Mouse (Mus musculus): ENCODE data around the gene Ruvbl1. TPM values are rescaled to one million over a fixed set of nuclear protein-coding genes. Genes with fewer than 3 reads are reported as not detected.

Ruvbl1 gene
- total and polyA plus RNA-seq, 2 experiments from 2014 or later = 27.4 to 42.3 TPM

DNA sequence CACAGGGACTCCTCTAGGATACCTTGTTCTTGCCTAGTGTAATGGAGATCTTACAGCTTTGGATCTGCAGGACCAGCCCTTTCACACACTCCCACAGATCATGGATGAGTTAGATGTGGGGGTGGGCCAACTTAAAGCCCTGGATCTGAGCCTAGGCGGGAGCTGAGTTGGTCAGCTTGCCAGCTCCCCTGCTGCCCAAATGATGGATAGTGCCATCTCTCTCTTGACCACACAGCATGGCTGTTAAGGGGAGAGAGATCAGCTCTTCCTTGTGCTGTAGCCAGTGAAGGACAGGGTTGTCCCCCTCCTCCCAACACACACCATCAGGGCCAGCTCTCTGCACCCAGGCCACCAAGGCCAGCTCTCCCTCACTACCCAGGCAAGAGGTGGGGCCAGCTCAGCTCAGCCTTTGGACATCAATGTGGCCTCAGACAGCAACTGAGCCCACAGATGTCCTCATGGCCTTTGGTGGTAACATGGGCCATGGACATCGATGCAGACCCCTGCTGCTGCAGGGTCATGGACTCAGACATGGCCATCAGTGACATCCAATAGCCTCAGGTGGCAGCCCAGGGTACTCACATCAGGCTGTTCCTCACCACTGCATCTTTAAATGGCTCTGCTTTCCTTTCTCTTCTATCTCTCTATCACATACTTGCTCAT, 75.0 kb downstream of the Ruvbl1 start:
- H3K36me3 ChIP-seq (replicated peaks; ENCODE audit: control insufficient read depth, insufficient read depth, low read length) = no peaks in the 10 kb centered on the region
- TF ChIP-seq CTCF (IDR thresholded peaks at IDR 0.05; ENCODE audit: low read depth) = no peak
- no peak for TF ChIP-seq EP300 (IDR thresholded peaks at IDR 0.05; ENCODE audit: low read depth)
- H3K4me2 ChIP-seq (ENCODE audit: low read depth, low read length) = no peak overlapping the region
- no peak for DNase-seq (ENCODE audit: low spot score)
- H3K9ac ChIP-seq (replicated peaks; ENCODE audit: low read depth, low read length) = no peak overlapping the region
- no peak overlapping the region for H3K27ac ChIP-seq (ENCODE audit: low read depth)
- H3K9me3 ChIP-seq (replicated peaks; ENCODE audit: control insufficient read depth, low read length) = no peaks in the 10 kb centered on the region
- peaks cover 11% of the 10 kb centered on the region for H3K27me3 ChIP-seq (ENCODE audit: control insufficient read depth, insufficient read depth, low read length)
- 70% methylated on average over 2 of the region's 2 CpGs for WGBS
- no peak overlapping the region for H3K4me3 ChIP-seq (ENCODE audit: low read depth, low read length)
- no peak for ATAC-seq (ENCODE audit: insufficient read depth, low read depth)
- H3K4me1 ChIP-seq (ENCODE audit: control insufficient read depth, insufficient read depth) = no peaks in the 10 kb centered on the region; the same call in 1 of the 2 replicates

DNA sequence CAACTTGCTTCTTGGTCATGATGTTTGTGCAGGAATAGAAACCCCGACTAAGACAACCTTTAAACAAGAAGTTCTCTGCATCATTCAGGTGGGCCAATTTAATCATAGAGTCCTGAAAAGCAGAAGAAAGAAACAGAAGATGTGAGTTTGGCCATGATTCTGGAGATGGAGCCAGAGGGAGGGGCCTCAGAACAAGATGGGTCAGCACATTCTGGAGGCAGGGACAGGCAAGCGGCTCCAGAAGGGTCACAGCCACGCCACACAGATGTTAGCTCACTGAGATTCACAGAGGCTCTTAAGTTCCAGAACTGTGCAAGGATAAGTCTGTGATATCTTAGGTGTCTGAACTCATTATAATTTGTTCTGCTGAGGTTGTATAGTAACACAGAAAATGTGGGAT, 79.0 kb downstream of the Ruvbl1 start:
- ATAC-seq (ENCODE audit: insufficient read depth, low read depth) (no peak), DNase-seq (ENCODE audit: low spot score) (no peak)
- Histone ChIP-seq H3K36me3 (replicated peaks; ENCODE audit: control insufficient read depth, insufficient read depth, low read length) (no peaks in the 10 kb centered on the region), H3K27ac (ENCODE audit: low read depth) (no peak overlapping the region), H3K27me3 (ENCODE audit: control insufficient read depth, insufficient read depth, low read length) (peaks cover 23% of the 10 kb centered on the region), H3K4me2 (ENCODE audit: low read depth, low read length) (no peak overlapping the region), H3K4me3 (ENCODE audit: low read depth, low read length) (no peak overlapping the region), H3K9ac (replicated peaks; ENCODE audit: low read depth, low read length) (no peak overlapping the region), H3K4me1 (ENCODE audit: control insufficient read depth, insufficient read depth) (no peaks in the 10 kb centered on the region; the same call in 1 of the 2 replicates), H3K9me3 (replicated peaks; ENCODE audit: control insufficient read depth, low read length) (no peaks in the 10 kb centered on the region)
- TF ChIP-seq EP300 (IDR thresholded peaks at IDR 0.05; ENCODE audit: low read depth) = no peak
- 80% methylated on average over 3 of the region's 3 CpGs for WGBS

DNA sequence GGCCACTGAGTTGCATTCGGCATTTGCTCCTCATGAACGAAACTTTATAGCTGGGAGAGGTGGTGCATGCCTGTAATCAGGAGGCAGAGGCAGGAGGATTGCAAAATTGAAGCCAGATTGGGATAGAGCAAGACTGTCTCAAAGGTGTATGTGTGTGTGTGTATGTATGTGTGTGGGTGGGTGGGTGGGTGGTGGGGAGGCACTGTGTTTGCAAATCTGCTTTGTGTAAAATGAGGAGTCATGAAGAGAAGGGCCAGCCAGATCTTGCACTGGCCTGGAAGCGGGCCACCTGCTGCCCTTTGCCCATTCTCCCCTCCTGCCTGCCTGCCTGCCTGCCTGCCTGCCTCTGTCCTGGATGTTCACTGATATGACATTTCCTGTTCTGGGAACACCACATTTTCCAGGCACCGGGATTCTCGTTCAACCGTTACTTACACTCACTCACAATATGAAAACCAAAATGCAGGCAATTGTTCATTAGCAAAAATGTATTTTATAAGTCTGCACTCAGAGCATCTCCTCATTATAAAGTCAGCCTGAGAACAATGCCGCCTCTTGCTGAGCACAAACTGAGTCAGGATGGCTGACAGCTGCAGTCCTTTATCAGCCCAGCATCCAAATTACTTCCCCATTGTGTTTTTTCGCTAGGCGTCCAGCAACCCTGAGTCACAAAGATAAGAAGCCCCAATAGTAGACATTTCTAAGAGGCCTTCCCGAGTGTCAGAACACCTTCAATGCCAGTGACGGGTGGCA, 79.6 kb downstream of the Ruvbl1 start:
- TF ChIP-seq CTCF (IDR thresholded peaks at IDR 0.05; ENCODE audit: low read depth) = no peak
- TF ChIP-seq EP300 (IDR thresholded peaks at IDR 0.05; ENCODE audit: low read depth) = no peak
- no peak overlapping the region for H3K9ac ChIP-seq (replicated peaks; ENCODE audit: low read depth, low read length)
- H3K4me2 ChIP-seq (ENCODE audit: low read depth, low read length) = no peak overlapping the region
- H3K27me3 ChIP-seq (ENCODE audit: control insufficient read depth, insufficient read depth, low read length) = peaks cover 23% of the 10 kb centered on the region
- H3K4me3 ChIP-seq (ENCODE audit: low read depth, low read length) = no peak overlapping the region
- H3K9me3 ChIP-seq (replicated peaks; ENCODE audit: control insufficient read depth, low read length) = no peaks in the 10 kb centered on the region
- H3K4me1 ChIP-seq (ENCODE audit: control insufficient read depth, insufficient read depth) = no peaks in the 10 kb centered on the region; the same call in 1 of the 2 replicates
- ATAC-seq (ENCODE audit: insufficient read depth, low read depth) = no peak
- no peak overlapping the region for H3K27ac ChIP-seq (ENCODE audit: low read depth)
- H3K36me3 ChIP-seq (replicated peaks; ENCODE audit: control insufficient read depth, insufficient read depth, low read length) = no peaks in the 10 kb centered on the region
- no peak for DNase-seq (ENCODE audit: low spot score)
- WGBS = 26% methylated on average over 11 of the region's 11 CpGs

DNA sequence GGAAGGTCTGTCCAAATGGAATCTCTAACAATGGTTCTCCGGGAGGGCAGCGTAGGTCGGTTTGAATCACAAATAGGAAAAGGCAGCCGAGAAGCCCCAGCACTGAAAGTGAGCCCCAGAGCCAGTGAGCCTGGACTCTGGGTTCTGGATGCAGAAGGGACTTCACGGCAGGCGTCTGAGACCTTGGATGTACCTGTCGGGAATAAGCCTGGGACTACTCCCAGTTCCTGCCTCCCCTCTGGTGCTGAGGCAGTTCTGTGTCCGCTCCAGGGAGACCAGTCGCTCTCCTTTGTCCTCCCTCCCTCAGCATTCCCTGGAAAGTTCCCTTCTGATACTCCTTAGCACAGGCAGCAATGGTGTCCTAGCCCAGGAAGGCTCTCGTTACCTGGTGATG, 80.2 kb downstream of the Ruvbl1 start:
- TF ChIP-seq CTCF (IDR thresholded peaks at IDR 0.05; ENCODE audit: low read depth) = no peak
- no peak for TF ChIP-seq EP300 (IDR thresholded peaks at IDR 0.05; ENCODE audit: low read depth)
- H3K4me1 ChIP-seq (ENCODE audit: control insufficient read depth, insufficient read depth) = no peaks in the 10 kb centered on the region; the same call in 1 of the 2 replicates
- no peak overlapping the region for H3K4me2 ChIP-seq (ENCODE audit: low read depth, low read length)
- H3K27me3 ChIP-seq (ENCODE audit: control insufficient read depth, insufficient read depth, low read length) = peaks cover 22% of the 10 kb centered on the region
- no peak overlapping the region for H3K27ac ChIP-seq (ENCODE audit: low read depth)
- ATAC-seq (ENCODE audit: insufficient read depth, low read depth) (no peak), DNase-seq (ENCODE audit: low spot score) (no peak)
- WGBS = 26% methylated on average over 10 of the region's 10 CpGs
- no peaks in the 10 kb centered on the region for H3K36me3 ChIP-seq (replicated peaks; ENCODE audit: control insufficient read depth, insufficient read depth, low read length)
- no peak overlapping the region for H3K9ac ChIP-seq (replicated peaks; ENCODE audit: low read depth, low read length)
- no peaks in the 10 kb centered on the region for H3K9me3 ChIP-seq (replicated peaks; ENCODE audit: control insufficient read depth, low read length)
- H3K4me3 ChIP-seq (ENCODE audit: low read depth, low read length) = no peak overlapping the region

Other genes starting within 250 kb of the Ruvbl1 start
- gene Dnajb8, start 243.1 kb upstream of the Ruvbl1 start, total RNA-seq (2014; rRNA removed; ENCODE audit: low replicate concordance) = not detected in 2 replicates
- gene Dnajb8, start 243.1 kb upstream of the Ruvbl1 start, polyA plus RNA-seq (2015; fragmentation: Nextera tagmentation; extraction: Ambion mirVana) = not detected in 2 replicates
- gene Eefsec, start 18.9 kb upstream of the Ruvbl1 start, total RNA-seq (2014; rRNA removed; ENCODE audit: low replicate concordance) = 12.9 and 25.6 TPM in 2 replicates
- 11.3 and 12.8 TPM in 2 replicates for gene Eefsec, start 18.9 kb upstream of the Ruvbl1 start, polyA plus RNA-seq (2015; fragmentation: Nextera tagmentation; extraction: Ambion mirVana)
- 131 and 172 TPM in 2 replicates for gene Sec61a1, start 53.5 kb downstream of the Ruvbl1 start, total RNA-seq (2014; rRNA removed; ENCODE audit: low replicate concordance)
- 85.9 and 88.0 TPM in 2 replicates for gene Sec61a1, start 53.5 kb downstream of the Ruvbl1 start, polyA plus RNA-seq (2015; fragmentation: Nextera tagmentation; extraction: Ambion mirVana)
- 16.1 and 46.4 TPM in 2 replicates for gene Kbtbd12, start 172.5 kb downstream of the Ruvbl1 start, total RNA-seq (2014; rRNA removed; ENCODE audit: low replicate concordance)
- gene Kbtbd12, start 172.5 kb downstream of the Ruvbl1 start, polyA plus RNA-seq (2015; fragmentation: Nextera tagmentation; extraction: Ambion mirVana) = 52.1 and 54.2 TPM in 2 replicates